Mouse (Mus musculus): ENCODE results near the gene Kif5c. TPM values are rescaled to one million over a fixed set of nuclear protein-coding genes. Genes with fewer than 3 reads are reported as not detected.

Gene Kif5c
- total and polyA plus RNA-seq, 3 experiments = 0.63 to 10.8 (median 8.8) TPM

- DNase-seq = no peak
These were observed 100.8 kb downstream of the Kif5c start for GRCm38 (mm10) chr2:49719854-49720253.

- no peak for DNase-seq
These were observed 101.2 kb downstream of the Kif5c start for GRCm38 (mm10) chr2:49720343-49720742.

- DNase-seq = no peak
These were observed 103.2 kb downstream of the Kif5c start for GRCm38 (mm10) chr2:49722331-49722730.

- no peak for DNase-seq
These were observed 103.9 kb downstream of the Kif5c start for GRCm38 (mm10) chr2:49722983-49723382.

- no peak for DNase-seq
These were observed 107.6 kb downstream of the Kif5c start for GRCm38 (mm10) chr2:49726672-49727071.

- DNase-seq = peak; percentile 67
These were observed 108.1 kb downstream of the Kif5c start for GRCm38 (mm10) chr2:49727199-49727598.

- DNase-seq = no peak
These were observed 108.6 kb downstream of the Kif5c start for GRCm38 (mm10) chr2:49727686-49728085.

GRCm38 (mm10) chr2:49728896-49729610, 110.0 kb downstream of the Kif5c start:
- no peak for DNase-seq

GRCm38 (mm10) chr2:49729611-49729969, 110.5 kb downstream of the Kif5c start:
- DNase-seq = no peak

GRCm38 (mm10) chr2:49730183-49730582, 111.1 kb downstream of the Kif5c start:
- DNase-seq = no peak

- no peak for DNase-seq
These were observed 113.9 kb downstream of the Kif5c start for GRCm38 (mm10) chr2:49732745-49733655.

- no peak for DNase-seq
These were observed 114.5 kb downstream of the Kif5c start for GRCm38 (mm10) chr2:49733656-49734008.

- DNase-seq = peak; percentile 56
These were observed 115.1 kb downstream of the Kif5c start for GRCm38 (mm10) chr2:49734013-49734780.

GRCm38 (mm10) chr2:49735386-49735785, 116.3 kb downstream of the Kif5c start:
- no peak for DNase-seq

- DNase-seq = no peak
These were observed 119.9 kb downstream of the Kif5c start for GRCm38 (mm10) chr2:49739046-49739445.

GRCm38 (mm10) chr2:49741026-49741425, 121.9 kb downstream of the Kif5c start:
- no peak for DNase-seq

GRCm38 (mm10) chr2:49741895-49742734, 123.0 kb downstream of the Kif5c start:
- DNase-seq = no peak

- no peak for DNase-seq
These were observed 123.8 kb downstream of the Kif5c start for GRCm38 (mm10) chr2:49742919-49743318.

- DNase-seq = no peak
These were observed 124.7 kb downstream of the Kif5c start for GRCm38 (mm10) chr2:49743775-49744174.

- DNase-seq = peak; percentile 75
These were observed 125.4 kb downstream of the Kif5c start for GRCm38 (mm10) chr2:49744251-49745093.
